Mouse (Mus musculus): ENCODE measurements around the gene Lcp2. TPM values are rescaled to one million over a fixed set of nuclear protein-coding genes. Genes with fewer than 3 reads are reported as not detected.
"Not testable (repeated sequence)": the region's sequence is repeated elsewhere in the genome, so short reads cannot be mapped to it uniquely, and the experiment has no call there.

Lcp2 gene
- polyA plus RNA-seq, 1 experiment from 2014 or later: 9.5 TPM

GRCm38 (mm10) chr11:34117581-34117980 lies 70.9 kb downstream of the Lcp2 start:
- Histone ChIP-seq H3K27me3 (ENCODE audit: control insufficient read depth, insufficient read depth, low read depth, low read length) (no peaks in the 10 kb centered on the region), H3K4me3 (ENCODE audit: low read depth, low read length) (no peak overlapping the region), H3K4me1 (ENCODE audit: control insufficient read depth, low read depth, low read length) (no peaks in the 10 kb centered on the region), H3K36me3 (ENCODE audit: control insufficient read depth, insufficient read depth) (no peaks in the 10 kb centered on the region), H3K9ac (ENCODE audit: low read depth, low read length) (no peak overlapping the region), H3K27ac (ENCODE audit: low read length) (no peak overlapping the region), H3K4me2 (ENCODE audit: low read depth, low read length) (no peak overlapping the region), H3K9me3 (replicated peaks; ENCODE audit: control insufficient read depth, low read length) (no peaks in the 10 kb centered on the region)
- 41% methylated on average over 3 of the region's 3 CpGs for WGBS (ENCODE audit: insufficient replicate concordance)
- no peak for ATAC-seq (ENCODE audit: low read depth)

GRCm38 (mm10) chr11:34118319-34118718 lies 71.6 kb downstream of the Lcp2 start:
- WGBS (ENCODE audit: insufficient replicate concordance): 56% methylated on average over 3 of the region's 3 CpGs

GRCm38 (mm10) chr11:34123147-34123546 lies 76.4 kb downstream of the Lcp2 start:
- Histone ChIP-seq H3K27me3 (ENCODE audit: control insufficient read depth, insufficient read depth, low read depth, low read length) (no peaks in the 10 kb centered on the region), H3K4me2 (ENCODE audit: low read depth, low read length) (no peak overlapping the region), H3K36me3 (ENCODE audit: control insufficient read depth, insufficient read depth) (no peaks in the 10 kb centered on the region), H3K27ac (ENCODE audit: low read length) (no peak overlapping the region), H3K4me1 (ENCODE audit: control insufficient read depth, low read depth, low read length) (no peaks in the 10 kb centered on the region), H3K9ac (ENCODE audit: low read depth, low read length) (no peak overlapping the region), H3K4me3 (ENCODE audit: low read depth, low read length) (no peak overlapping the region), H3K9me3 (replicated peaks; ENCODE audit: control insufficient read depth, low read length) (no peaks in the 10 kb centered on the region)
- ATAC-seq (ENCODE audit: low read depth): no peak
- WGBS (ENCODE audit: insufficient replicate concordance): 13% methylated on average over 2 of the region's 2 CpGs

More at GRCm38 (mm10) chr11:34118319-34118718, 71.6 kb downstream of the Lcp2 start:
- no peak for ATAC-seq (ENCODE audit: low read depth)
- no peak overlapping the region for H3K4me3 ChIP-seq (ENCODE audit: low read depth, low read length)
- H3K9ac ChIP-seq (ENCODE audit: low read depth, low read length): no peak overlapping the region
- H3K4me2 ChIP-seq (ENCODE audit: low read depth, low read length): no peak overlapping the region
- no peaks in the 10 kb centered on the region for H3K4me1 ChIP-seq (ENCODE audit: control insufficient read depth, low read depth, low read length)
- no peak overlapping the region for H3K27ac ChIP-seq (ENCODE audit: low read length)
- H3K27me3 ChIP-seq (ENCODE audit: control insufficient read depth, insufficient read depth, low read depth, low read length): no peaks in the 10 kb centered on the region
- no peaks in the 10 kb centered on the region for H3K9me3 ChIP-seq (replicated peaks; ENCODE audit: control insufficient read depth, low read length)
- no peaks in the 10 kb centered on the region for H3K36me3 ChIP-seq (ENCODE audit: control insufficient read depth, insufficient read depth)

GRCm38 (mm10) chr11:34124852-34125251 lies 78.1 kb downstream of the Lcp2 start:
- H3K4me1 ChIP-seq (ENCODE audit: control insufficient read depth, low read depth, low read length): no peaks in the 10 kb centered on the region
- no peak overlapping the region for H3K27ac ChIP-seq (ENCODE audit: low read length)
- no peak overlapping the region for H3K9ac ChIP-seq (ENCODE audit: low read depth, low read length)
- H3K27me3 ChIP-seq (ENCODE audit: control insufficient read depth, insufficient read depth, low read depth, low read length): no peaks in the 10 kb centered on the region
- no peaks in the 10 kb centered on the region for H3K9me3 ChIP-seq (replicated peaks; ENCODE audit: control insufficient read depth, low read length)
- no peak overlapping the region for H3K4me2 ChIP-seq (ENCODE audit: low read depth, low read length)
- no peak for ATAC-seq (ENCODE audit: low read depth)
- WGBS (ENCODE audit: insufficient replicate concordance): 63% methylated on average over 7 of the region's 7 CpGs
- no peaks in the 10 kb centered on the region for H3K36me3 ChIP-seq (ENCODE audit: control insufficient read depth, insufficient read depth)
- H3K4me3 ChIP-seq (ENCODE audit: low read depth, low read length): no peak overlapping the region

- H3K4me2 ChIP-seq (ENCODE audit: low read depth, low read length); H3K36me3 ChIP-seq (ENCODE audit: control insufficient read depth, insufficient read depth); H3K27ac ChIP-seq (ENCODE audit: low read length); H3K4me3 ChIP-seq (ENCODE audit: low read depth, low read length); H3K9ac ChIP-seq (ENCODE audit: low read depth, low read length); H3K27me3 ChIP-seq (ENCODE audit: control insufficient read depth, insufficient read depth, low read depth, low read length); H3K4me1 ChIP-seq (ENCODE audit: control insufficient read depth, low read depth, low read length); ATAC-seq (ENCODE audit: low read depth); H3K9me3 ChIP-seq (replicated peaks; ENCODE audit: control insufficient read depth, low read length): not testable (repeated sequence)
- WGBS (ENCODE audit: insufficient replicate concordance): 48% methylated on average over 3 of the region's 3 CpGs
These were observed 79.0 kb downstream of the Lcp2 start for GRCm38 (mm10) chr11:34125727-34126126.

GRCm38 (mm10) chr11:34128412-34128811 lies 81.7 kb downstream of the Lcp2 start:
- H3K9me3 ChIP-seq (replicated peaks; ENCODE audit: control insufficient read depth, low read length): no peaks in the 10 kb centered on the region
- 48% methylated on average over 2 of the region's 2 CpGs for WGBS (ENCODE audit: insufficient replicate concordance)
- H3K36me3 ChIP-seq (ENCODE audit: control insufficient read depth, insufficient read depth): no peaks in the 10 kb centered on the region
- H3K4me3 ChIP-seq (ENCODE audit: low read depth, low read length): no peak overlapping the region
- ATAC-seq (ENCODE audit: low read depth): no peak
- no peak overlapping the region for H3K4me2 ChIP-seq (ENCODE audit: low read depth, low read length)
- H3K27ac ChIP-seq (ENCODE audit: low read length): no peak overlapping the region
- H3K4me1 ChIP-seq (ENCODE audit: control insufficient read depth, low read depth, low read length): no peaks in the 10 kb centered on the region
- no peak overlapping the region for H3K9ac ChIP-seq (ENCODE audit: low read depth, low read length)
- no peaks in the 10 kb centered on the region for H3K27me3 ChIP-seq (ENCODE audit: control insufficient read depth, insufficient read depth, low read depth, low read length)

GRCm38 (mm10) chr11:34139296-34139695 lies 92.6 kb downstream of the Lcp2 start:
- Histone ChIP-seq H3K36me3 (ENCODE audit: control insufficient read depth, insufficient read depth) (no peaks in the 10 kb centered on the region), H3K4me3 (ENCODE audit: low read depth, low read length) (no peak overlapping the region), H3K9ac (ENCODE audit: low read depth, low read length) (no peak overlapping the region), H3K27ac (ENCODE audit: low read length) (no peak overlapping the region), H3K4me2 (ENCODE audit: low read depth, low read length) (no peak overlapping the region), H3K27me3 (ENCODE audit: control insufficient read depth, insufficient read depth, low read depth, low read length) (no peaks in the 10 kb centered on the region), H3K4me1 (ENCODE audit: control insufficient read depth, low read depth, low read length) (no peaks in the 10 kb centered on the region), H3K9me3 (replicated peaks; ENCODE audit: control insufficient read depth, low read length) (no peaks in the 10 kb centered on the region)
- no peak for ATAC-seq (ENCODE audit: low read depth)
- WGBS (ENCODE audit: insufficient replicate concordance): 80% methylated on average over 8 of the region's 8 CpGs

Other genes with a start within 250 kb of the Lcp2 start
- gene Kcnmb1, start 83.9 kb upstream of the Lcp2 start, polyA plus RNA-seq (2015; fragmentation: Nextera tagmentation; extraction: Ambion mirVana): 0.06 and 0.09 TPM in 2 replicates
- gene Kcnip1, start 53.8 kb upstream of the Lcp2 start, polyA plus RNA-seq (2015; fragmentation: Nextera tagmentation; extraction: Ambion mirVana): 0.35 and 0.48 TPM in 2 replicates
- not detected in 2 replicates for gene 4930469K13Rik, start 51.6 kb downstream of the Lcp2 start, polyA plus RNA-seq (2015; fragmentation: Nextera tagmentation; extraction: Ambion mirVana)
- gene Foxi1, start 161.2 kb downstream of the Lcp2 start, polyA plus RNA-seq (2015; fragmentation: Nextera tagmentation; extraction: Ambion mirVana): not detected in 2 replicates